Mouse (Mus musculus): ENCODE data around the gene Zfhx3. TPM values are rescaled to one million over a fixed set of nuclear protein-coding genes. Genes with fewer than 3 reads are reported as not detected.

The Zfhx3 gene
- total RNA-seq, 2 experiments from 2014 or later, result 4.8 to 8.2 TPM

DNA sequence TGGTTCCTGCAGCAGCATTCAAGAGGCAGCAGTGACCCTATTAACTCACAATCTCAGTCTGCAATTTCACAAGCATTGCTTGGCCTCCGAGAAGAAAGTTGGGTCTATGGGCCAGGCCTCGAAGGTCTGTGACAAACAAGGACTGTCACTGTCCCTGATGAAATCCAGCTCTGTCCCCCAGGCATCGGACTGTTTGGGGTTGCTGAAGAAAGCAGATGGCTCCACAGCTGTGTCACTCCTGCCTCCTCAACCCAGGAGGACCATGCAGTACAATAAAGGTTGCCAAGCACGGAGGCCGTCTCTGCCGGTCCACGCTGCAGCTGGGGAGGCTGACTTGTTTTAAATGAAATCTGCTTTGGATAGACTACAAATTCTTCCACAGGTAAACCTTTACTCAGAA, 1020.1 kb downstream of the Zfhx3 start:
- no peak for DNase-seq (ENCODE audit: low spot score in 2 of 2)

- DNase-seq (ENCODE audit: low spot score in 2 of 2), result no peak
Measured at GRCm38 (mm10) chr8:108963181-108963580, 1020.7 kb downstream of the Zfhx3 start.

DNA sequence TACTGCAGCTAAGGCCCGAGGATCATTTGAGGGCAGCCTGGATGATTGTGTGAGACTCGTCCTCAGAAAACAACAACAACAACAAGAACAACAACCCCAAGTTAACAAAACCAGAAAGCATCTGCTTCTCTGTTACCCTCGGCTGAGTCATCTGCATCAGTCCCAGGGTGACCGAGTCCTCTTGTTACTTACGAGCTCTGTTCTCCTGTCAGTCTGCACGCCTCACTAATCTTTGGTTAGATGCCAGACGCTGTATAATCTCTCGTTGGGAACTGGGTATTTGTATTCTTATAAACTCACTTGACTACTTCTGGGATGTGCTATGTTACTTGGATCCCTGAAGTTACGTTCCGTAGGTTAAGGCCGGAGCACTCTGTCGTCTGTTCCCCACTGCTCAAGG, 1023.6 kb downstream of the Zfhx3 start:
- no peak for DNase-seq (ENCODE audit: low spot score in 2 of 2)

GRCm38 (mm10) chr8:108973639-108974325, 1031.3 kb downstream of the Zfhx3 start:
- no peak for DNase-seq (ENCODE audit: low spot score in 2 of 2)

DNA sequence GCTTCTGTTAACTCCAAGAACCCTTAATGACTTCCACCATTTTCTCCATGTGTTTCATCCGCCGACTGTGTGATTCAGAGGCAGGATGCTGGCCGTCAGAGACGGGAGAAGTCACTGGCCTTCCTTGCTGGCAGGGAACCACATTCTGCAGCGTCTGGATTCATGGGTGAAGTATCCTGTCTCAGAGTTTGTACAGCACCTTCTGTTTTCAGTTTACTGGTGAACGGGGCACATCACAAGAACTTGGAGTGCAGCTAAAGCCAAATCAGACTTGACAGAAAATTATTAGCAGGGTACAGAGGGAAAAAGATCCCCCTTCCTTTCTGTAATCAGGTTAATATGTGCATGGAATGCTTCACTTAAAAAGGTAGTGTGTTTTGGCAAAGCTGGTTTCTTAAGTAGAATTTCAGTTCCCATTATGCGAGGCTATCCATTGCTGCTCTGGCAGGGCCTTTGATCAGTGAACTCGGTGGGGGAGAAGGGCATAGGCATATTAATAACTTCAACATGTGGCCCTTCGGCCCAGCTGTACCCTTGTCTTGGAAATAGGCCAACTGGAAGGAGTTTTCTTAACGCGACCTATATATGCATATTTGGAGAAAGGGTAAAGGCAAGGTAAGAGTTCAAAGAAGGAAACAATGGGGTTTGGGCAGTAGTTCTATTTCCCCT, 1035.4 kb downstream of the Zfhx3 start:
- no peak for DNase-seq (ENCODE audit: low spot score in 2 of 2)

GRCm38 (mm10) chr8:108978362-108978750, 1035.9 kb downstream of the Zfhx3 start:
- no peak for DNase-seq (ENCODE audit: low spot score in 2 of 2)

DNA sequence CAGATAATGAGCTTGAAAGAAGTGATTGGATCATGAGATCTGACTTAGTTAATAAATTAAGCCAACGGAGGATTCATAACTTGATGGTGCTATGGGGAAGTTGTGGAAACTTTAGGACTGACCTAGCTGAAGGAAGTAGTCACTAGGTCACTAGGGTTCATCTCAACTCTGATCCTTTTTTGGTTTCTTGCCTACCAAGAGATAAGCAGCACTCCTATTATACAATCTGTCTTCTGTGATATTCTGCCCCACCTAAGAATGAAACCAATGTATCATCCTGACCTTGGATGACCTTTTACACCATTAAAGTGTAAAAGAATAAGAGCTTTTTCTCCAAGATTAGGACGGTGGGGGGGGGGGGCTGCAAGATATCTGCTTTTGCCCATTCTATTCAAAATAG, 1042.5 kb downstream of the Zfhx3 start:
- no peak for DNase-seq (ENCODE audit: low spot score in 2 of 2)

DNA sequence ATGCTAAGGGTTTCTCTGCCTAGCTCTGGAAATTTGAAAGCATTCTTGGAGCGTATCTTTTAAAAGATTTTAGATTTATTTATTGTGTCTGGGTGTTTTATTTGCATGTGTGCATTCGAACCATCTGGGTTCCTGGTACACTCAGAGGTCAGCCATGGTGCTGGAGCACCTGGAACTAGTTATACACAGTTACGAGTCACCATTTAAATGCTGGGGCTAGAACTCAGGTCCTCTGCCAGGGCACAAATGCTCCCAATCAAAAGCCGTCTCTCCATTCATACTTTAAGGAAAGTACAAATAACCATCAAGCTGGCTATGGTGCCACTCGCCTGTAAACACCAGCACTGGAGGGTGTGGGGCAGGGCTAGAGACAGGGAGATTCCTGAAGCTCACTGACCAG, 1047.4 kb downstream of the Zfhx3 start:
- no peak for DNase-seq (ENCODE audit: low spot score in 2 of 2)

DNA sequence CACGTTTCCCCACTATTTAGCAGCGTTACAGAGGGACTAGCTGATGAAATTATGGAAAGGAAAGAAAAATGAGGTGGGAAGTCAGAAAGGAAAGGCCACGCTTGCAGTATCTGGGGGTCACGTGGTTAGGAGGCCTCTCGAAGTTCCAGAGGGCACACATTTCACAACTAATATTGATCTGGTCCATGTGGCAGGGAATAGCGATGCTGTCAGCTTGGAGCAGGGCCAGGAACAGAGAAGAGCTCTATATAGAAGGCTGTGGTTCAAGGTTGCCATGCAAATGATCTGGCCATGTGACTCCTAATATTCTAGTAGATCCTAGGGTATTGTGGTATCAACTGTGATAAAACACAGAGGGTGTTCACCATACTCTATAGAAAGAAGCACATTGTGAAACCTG, 1048.1 kb downstream of the Zfhx3 start:
- no peak for DNase-seq (ENCODE audit: low spot score in 2 of 2)

DNA sequence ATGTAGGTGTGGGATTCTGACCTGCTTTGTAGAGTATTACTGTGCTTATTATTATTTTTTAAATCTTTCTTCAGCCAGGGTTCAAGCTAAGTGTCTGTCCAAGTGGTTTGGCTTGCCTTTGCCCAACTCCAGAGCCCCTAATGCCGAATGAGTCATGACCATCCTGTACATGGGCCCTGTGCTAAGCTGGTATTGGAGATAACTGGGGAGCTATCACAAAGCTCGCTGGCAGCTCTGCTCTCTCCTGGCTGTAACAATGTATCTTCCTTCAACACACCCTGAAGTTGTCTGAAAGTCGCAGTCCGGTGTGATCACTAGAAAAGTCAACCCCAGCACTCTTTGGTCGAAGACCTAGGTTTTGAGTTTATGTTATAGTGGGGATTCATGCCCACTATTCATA, 1049.0 kb downstream of the Zfhx3 start:
- DNase-seq (ENCODE audit: low spot score in 2 of 2), result no peak

- DNase-seq (ENCODE audit: low spot score in 2 of 2), result no peak
Measured at GRCm38 (mm10) chr8:108993718-108994117, 1051.3 kb downstream of the Zfhx3 start.

DNA sequence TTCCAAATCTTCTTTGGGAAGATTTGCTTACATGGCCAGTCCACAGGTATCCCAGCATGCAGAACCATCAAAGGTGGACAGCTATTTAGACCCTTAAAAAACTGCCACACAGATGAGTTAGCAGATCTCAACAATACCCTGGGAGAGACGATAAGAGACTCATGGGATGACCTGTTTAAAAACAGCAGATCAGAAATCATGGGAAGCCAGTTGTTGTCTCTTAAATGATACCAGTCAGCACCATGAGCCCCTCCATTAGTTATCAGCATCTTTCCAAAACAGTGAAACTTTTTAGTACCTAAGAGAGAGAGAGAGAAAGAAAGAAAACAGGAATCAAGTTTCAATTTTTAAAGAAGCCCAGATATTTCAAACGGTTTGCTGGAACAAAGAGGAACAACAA, 1051.7 kb downstream of the Zfhx3 start:
- DNase-seq (ENCODE audit: low spot score in 2 of 2), result no peak

DNA sequence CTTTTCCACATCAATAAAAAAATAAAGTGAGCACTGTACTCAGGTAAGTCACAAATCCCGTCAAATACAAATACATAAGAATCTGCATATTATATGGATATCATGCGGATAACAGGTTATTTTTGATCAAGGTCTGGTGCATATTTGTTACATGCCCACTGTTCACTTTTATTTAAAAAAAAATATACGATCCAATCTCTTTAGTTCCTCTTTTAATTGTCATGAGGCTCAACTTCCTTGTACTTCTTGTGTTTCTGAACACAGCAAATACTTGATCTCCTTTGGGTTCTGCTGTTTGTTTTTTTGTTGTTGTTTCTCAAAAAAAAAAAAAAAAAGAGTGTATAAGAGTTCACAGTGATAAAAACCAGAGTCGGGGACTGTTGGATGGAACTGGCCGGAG, 1052.4 kb downstream of the Zfhx3 start:
- DNase-seq (ENCODE audit: low spot score in 2 of 2), result no peak

DNA sequence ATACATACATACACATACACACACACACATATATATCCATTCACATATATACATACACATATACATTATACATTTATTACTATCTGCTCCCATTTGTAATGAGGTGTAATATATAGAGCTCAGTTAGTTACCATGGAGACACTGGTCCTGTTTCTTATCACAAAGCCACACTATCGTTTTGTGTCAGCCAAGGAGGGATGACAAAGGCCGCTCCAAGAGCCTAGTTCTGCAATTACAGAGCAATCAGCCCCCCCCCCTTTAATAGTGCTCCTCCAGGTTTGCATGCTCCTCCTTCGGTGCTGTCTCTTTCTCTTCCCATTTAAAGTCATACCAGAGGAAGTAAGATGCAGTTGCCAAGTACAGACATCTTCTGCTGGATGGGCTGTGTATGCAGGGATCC, 1054.9 kb downstream of the Zfhx3 start:
- no peak for DNase-seq (ENCODE audit: low spot score in 2 of 2)

DNA sequence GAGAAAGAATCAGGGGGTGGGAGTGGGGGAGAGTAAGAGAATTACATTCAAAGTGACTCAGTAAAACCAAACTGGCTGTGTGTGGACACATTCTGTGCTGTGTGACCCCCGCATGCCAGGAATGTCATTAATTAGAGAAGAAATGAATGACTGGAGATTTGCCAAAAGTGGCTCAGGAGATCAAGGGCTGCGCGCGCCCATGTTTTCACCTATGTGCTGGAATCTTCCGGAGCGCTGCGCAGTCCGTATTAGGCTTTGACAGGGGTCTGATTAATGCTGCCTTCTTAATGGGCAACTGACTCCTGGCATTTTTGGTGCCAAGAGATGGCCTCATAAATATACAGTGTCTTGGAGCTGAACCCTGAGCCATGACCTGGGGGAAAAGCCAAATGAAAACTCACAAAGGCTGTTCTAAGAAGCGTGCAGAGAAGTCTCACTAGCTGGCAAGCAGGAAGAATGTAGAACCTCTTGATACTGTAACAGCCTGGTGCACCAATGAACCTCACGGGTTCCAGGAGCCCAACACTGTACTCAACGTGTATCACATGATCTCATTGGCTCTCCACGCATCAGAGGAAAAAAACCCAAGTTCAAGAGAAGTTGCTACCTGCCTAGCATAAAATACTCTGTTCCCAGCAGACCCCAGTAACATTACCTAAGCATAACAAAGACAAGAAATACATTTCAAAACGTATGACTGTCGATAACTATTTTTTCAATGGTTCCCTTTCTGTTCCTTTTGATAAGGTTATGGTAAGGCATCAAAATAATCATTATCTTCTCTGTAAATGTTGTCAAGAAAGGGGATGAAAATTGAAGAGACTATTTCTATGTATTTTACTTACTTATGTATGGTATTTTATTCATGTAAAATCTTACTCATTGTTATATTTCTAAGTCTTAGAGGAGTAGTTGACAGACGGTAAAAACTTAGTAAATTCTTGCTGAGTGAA, 1057.1 kb downstream of the Zfhx3 start:
- no peak for DNase-seq (ENCODE audit: low spot score in 2 of 2)

- no peak for DNase-seq (ENCODE audit: low spot score in 2 of 2)
Measured at GRCm38 (mm10) chr8:109001031-109001430, 1058.6 kb downstream of the Zfhx3 start.

DNA sequence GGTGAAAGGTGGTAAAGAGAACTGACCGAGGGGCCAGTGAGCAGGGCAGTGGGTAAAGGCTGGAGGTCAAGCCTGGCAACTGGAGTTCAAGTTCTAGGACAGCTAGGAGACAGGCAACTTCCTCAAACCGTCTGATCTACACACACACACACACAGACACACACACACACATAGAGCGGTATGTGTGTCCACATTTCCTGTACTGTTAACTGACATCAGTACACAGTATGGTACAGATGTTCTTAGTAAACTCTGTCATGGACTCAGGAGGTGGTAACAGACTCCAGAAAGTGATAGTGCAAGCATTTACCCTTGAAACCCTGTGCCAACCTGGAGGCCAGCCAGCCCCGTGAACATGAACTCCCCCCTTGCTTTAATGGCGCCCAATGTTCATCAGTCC, 1059.5 kb downstream of the Zfhx3 start:
- DNase-seq (ENCODE audit: low spot score in 2 of 2), result no peak

- no peak for DNase-seq (ENCODE audit: low spot score in 2 of 2)
Measured at GRCm38 (mm10) chr8:109006986-109007385, 1064.5 kb downstream of the Zfhx3 start.

All from layer of hippocampus, postnatal 14 days (tissue).